Mouse (Mus musculus): ENCODE results near the gene Slc39a11. TPM values are rescaled to one million over a fixed set of nuclear protein-coding genes. Genes with fewer than 3 reads are reported as not detected.

Gene Slc39a11
- polyA plus RNA-seq, 1 experiment from 2014 or later = 26.2 TPM

DNA sequence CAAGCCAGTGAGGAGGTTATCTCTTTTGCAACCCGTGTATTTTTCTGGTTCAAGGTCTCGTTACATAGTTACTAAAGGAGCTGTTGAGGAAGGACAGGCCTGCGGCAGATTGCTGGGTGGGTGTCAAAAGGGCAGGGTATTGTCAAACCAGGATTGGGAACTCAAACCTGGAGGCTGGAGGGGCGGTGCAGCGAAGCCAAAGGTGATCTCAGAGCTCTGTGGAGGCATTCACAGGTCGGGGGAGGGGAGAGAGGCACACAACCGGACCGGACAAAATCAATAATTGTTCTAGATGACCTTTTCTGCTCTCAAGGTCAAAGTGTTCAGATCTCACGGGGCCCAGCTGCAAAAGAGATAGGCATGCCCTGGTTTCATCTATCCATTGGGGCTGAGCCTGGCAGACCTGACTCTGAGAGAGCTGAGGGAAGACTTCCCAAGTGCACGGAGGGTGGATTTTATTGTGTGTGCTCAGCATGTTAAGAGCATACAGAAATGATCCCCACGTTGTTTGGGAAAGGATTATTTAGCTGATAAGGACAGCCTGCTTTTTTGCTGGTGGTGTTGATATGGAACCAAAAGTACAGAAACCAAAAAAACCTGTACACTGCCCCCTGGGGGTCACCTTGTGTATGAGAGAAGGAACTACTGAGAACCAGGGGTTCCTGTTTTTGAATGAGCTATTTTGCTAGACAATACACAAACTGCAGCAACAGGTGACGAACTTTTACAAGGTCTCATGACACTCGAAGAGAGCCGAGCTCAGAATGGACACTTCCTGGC is 32.6 kb downstream of the Slc39a11 start:
- no peak overlapping the region for H3K4me3 ChIP-seq (ENCODE audit: low read length)
- H3K27me3 ChIP-seq (ENCODE audit: control insufficient read depth, insufficient read depth, low read depth, low read length) = peaks cover 34% of the 10 kb centered on the region
- no peak overlapping the region for H3K27ac ChIP-seq (ENCODE audit: low read length)
- no peaks in the 10 kb centered on the region for H3K9me3 ChIP-seq (ENCODE audit: control insufficient read depth, low read length)
- H3K36me3 ChIP-seq (ENCODE audit: control insufficient read depth, insufficient read depth, low read length) = no peaks in the 10 kb centered on the region
- H3K4me1 ChIP-seq (replicated peaks; ENCODE audit: control insufficient read depth, insufficient read depth, low read length) = peaks cover 16% of the 10 kb centered on the region
- 34% methylated on average over 14 of the region's 14 CpGs for WGBS
- no peak overlapping the region for H3K9ac ChIP-seq (ENCODE audit: low read length)
- no peak for ATAC-seq (ENCODE audit: low read depth)
- H3K4me2 ChIP-seq (ENCODE audit: low read depth, low read length) = no peak overlapping the region

GRCm38 (mm10) chr11:113614476-113614875 is 35.4 kb downstream of the Slc39a11 start:
- H3K4me1 ChIP-seq (replicated peaks; ENCODE audit: control insufficient read depth, insufficient read depth, low read length) = peaks cover 26% of the 10 kb centered on the region
- no peak overlapping the region for H3K9ac ChIP-seq (ENCODE audit: low read length)
- no peak overlapping the region for H3K4me2 ChIP-seq (ENCODE audit: low read depth, low read length)
- no peak overlapping the region for H3K4me3 ChIP-seq (ENCODE audit: low read length)
- no peaks in the 10 kb centered on the region for H3K9me3 ChIP-seq (ENCODE audit: control insufficient read depth, low read length)
- H3K36me3 ChIP-seq (ENCODE audit: control insufficient read depth, insufficient read depth, low read length) = no peaks in the 10 kb centered on the region
- WGBS = 54% methylated on average over 6 of the region's 6 CpGs
- ATAC-seq (ENCODE audit: low read depth) = no peak
- H3K27ac ChIP-seq (ENCODE audit: low read length) = no peak overlapping the region
- peaks cover 17% of the 10 kb centered on the region for H3K27me3 ChIP-seq (ENCODE audit: control insufficient read depth, insufficient read depth, low read depth, low read length)

DNA sequence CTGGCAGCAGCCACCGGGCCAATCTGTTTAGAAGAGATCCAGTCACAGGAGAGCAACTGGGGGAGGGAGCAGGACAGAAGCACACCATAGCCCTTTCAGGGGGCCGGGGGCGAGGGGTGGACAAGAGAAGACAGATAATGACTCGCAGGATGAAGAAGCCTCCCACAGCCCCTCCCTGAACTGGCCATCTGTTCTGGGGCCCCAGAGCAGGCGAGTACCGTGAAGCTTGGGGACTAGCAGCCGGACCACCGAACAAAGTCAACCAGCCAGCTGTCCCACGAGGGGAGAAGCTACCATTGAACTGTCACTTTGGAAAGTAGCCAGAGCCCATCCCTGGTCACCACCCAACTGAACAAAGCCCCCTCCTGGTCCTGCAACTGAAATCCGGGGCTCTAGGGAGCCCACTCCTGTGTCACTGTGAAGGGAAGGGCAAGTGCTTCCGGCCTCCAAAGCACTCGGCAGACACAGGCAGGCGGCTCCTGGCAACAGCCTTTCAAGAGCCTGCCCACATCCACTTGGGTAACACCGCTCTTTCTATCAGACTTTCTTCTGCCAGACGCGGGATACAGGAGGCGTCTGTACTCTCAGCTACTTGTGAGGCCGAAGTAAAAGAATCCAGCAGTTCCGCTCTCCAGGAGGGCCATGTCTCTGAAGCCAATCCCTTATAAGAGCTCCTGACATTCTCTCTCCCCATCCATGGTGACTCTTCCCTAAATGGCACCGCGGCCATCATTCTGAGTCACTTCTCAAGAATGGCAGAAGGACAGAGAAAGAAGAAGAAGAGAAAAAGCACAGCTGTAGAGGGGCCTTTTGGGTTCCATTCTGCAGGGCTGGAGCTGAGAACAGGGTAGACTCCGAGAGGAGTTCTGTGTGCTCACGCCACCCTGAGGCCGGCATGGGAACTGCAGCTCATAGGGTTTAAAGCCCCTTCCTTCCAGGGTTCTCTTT is 37.9 kb downstream of the Slc39a11 start:
- Histone ChIP-seq H3K9ac (ENCODE audit: low read length) (peak overlapping the region; percentile 37; the same call in 1 of the 2 replicates), H3K4me1 (replicated peaks; ENCODE audit: control insufficient read depth, insufficient read depth, low read length) (peaks cover 14% of the 10 kb centered on the region), H3K27ac (ENCODE audit: low read length) (peak overlapping the region; percentile 84), H3K36me3 (ENCODE audit: control insufficient read depth, insufficient read depth, low read length) (no peaks in the 10 kb centered on the region), H3K9me3 (ENCODE audit: control insufficient read depth, low read length) (no peaks in the 10 kb centered on the region), H3K4me3 (ENCODE audit: low read length) (no peak overlapping the region; the same call in 1 of the 2 replicates), H3K4me2 (ENCODE audit: low read depth, low read length) (peak overlapping the region; percentile 43), H3K27me3 (ENCODE audit: control insufficient read depth, insufficient read depth, low read depth, low read length) (no peaks in the 10 kb centered on the region)
- ATAC-seq (ENCODE audit: low read depth) = peak; percentile 79
- WGBS = 10% methylated on average over 24 of the region's 24 CpGs

- H3K4me3 ChIP-seq (ENCODE audit: low read length) = no peak overlapping the region
- no peak overlapping the region for H3K9ac ChIP-seq (ENCODE audit: low read length)
- H3K27ac ChIP-seq (ENCODE audit: low read length) = peak overlapping the region; percentile 84
- ATAC-seq (ENCODE audit: low read depth) = peak; percentile 59
- no peaks in the 10 kb centered on the region for H3K27me3 ChIP-seq (ENCODE audit: control insufficient read depth, insufficient read depth, low read depth, low read length)
- no peaks in the 10 kb centered on the region for H3K36me3 ChIP-seq (ENCODE audit: control insufficient read depth, insufficient read depth, low read length)
- H3K9me3 ChIP-seq (ENCODE audit: control insufficient read depth, low read length) = 0 out of 2 replicates have a peak, but pooled peaks cover under 1% of the 10 kb centered on the region
- H3K4me2 ChIP-seq (ENCODE audit: low read depth, low read length) = no peak overlapping the region
- WGBS = 50% methylated on average over 10 of the region's 10 CpGs
- H3K4me1 ChIP-seq (replicated peaks; ENCODE audit: control insufficient read depth, insufficient read depth, low read length) = peaks cover 14% of the 10 kb centered on the region
Observed at GRCm38 (mm10) chr11:113611112-113611646, 38.7 kb downstream of the Slc39a11 start.

DNA sequence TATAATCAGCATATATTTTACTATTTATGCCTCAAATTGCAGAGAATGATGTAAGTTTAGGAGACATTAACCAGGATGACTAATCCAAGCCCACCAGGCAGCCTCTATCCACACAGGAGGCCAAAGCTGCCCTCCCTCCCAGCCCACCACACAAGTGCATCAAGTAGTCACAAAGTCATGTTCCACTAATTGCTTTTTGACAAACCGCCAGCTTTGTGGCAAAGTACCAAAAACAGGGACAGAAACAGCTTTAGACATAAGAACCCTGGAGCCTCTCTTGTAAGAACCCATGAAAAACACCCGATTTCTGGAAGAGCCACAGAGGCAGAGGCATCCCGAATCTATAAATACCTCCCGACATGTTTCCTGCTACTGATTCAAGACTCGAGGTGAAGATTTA is 39.6 kb downstream of the Slc39a11 start:
- H3K27me3 ChIP-seq (ENCODE audit: control insufficient read depth, insufficient read depth, low read depth, low read length) = no peaks in the 10 kb centered on the region
- no peak overlapping the region for H3K4me3 ChIP-seq (ENCODE audit: low read length)
- no peak for ATAC-seq (ENCODE audit: low read depth)
- 0 out of 2 replicates have a peak, but pooled peaks cover 3% of the 10 kb centered on the region for H3K9me3 ChIP-seq (ENCODE audit: control insufficient read depth, low read length)
- 52% methylated on average over 5 of the region's 5 CpGs for WGBS
- H3K9ac ChIP-seq (ENCODE audit: low read length) = no peak overlapping the region
- H3K4me2 ChIP-seq (ENCODE audit: low read depth, low read length) = no peak overlapping the region
- H3K36me3 ChIP-seq (ENCODE audit: control insufficient read depth, insufficient read depth, low read length) = no peaks in the 10 kb centered on the region
- no peak overlapping the region for H3K27ac ChIP-seq (ENCODE audit: low read length)
- peaks cover 14% of the 10 kb centered on the region for H3K4me1 ChIP-seq (replicated peaks; ENCODE audit: control insufficient read depth, insufficient read depth, low read length)

GRCm38 (mm10) chr11:113609581-113609980 is 40.3 kb downstream of the Slc39a11 start:
- Histone ChIP-seq H3K4me2 (ENCODE audit: low read depth, low read length) (no peak overlapping the region), H3K4me1 (replicated peaks; ENCODE audit: control insufficient read depth, insufficient read depth, low read length) (peaks cover 14% of the 10 kb centered on the region), H3K27ac (ENCODE audit: low read length) (no peak overlapping the region), H3K36me3 (ENCODE audit: control insufficient read depth, insufficient read depth, low read length) (no peaks in the 10 kb centered on the region), H3K9me3 (ENCODE audit: control insufficient read depth, low read length) (0 out of 2 replicates have a peak, but pooled peaks cover 3% of the 10 kb centered on the region), H3K27me3 (ENCODE audit: control insufficient read depth, insufficient read depth, low read depth, low read length) (no peaks in the 10 kb centered on the region), H3K4me3 (ENCODE audit: low read length) (no peak overlapping the region), H3K9ac (ENCODE audit: low read length) (no peak overlapping the region)
- no peak for ATAC-seq (ENCODE audit: low read depth)
- WGBS = 53% methylated on average over 5 of the region's 5 CpGs

GRCm38 (mm10) chr11:113607556-113607955 is 42.3 kb downstream of the Slc39a11 start:
- H3K4me1 ChIP-seq (replicated peaks; ENCODE audit: control insufficient read depth, insufficient read depth, low read length) = peaks cover 14% of the 10 kb centered on the region

GRCm38 (mm10) chr11:113601616-113602343 is 48.1 kb downstream of the Slc39a11 start:
- Histone ChIP-seq H3K4me2 (ENCODE audit: low read depth, low read length) (no peak overlapping the region), H3K4me3 (ENCODE audit: low read length) (no peak overlapping the region), H3K9me3 (ENCODE audit: control insufficient read depth, low read length) (0 out of 2 replicates have a peak, but pooled peaks cover 3% of the 10 kb centered on the region), H3K27ac (ENCODE audit: low read length) (no peak overlapping the region), H3K4me1 (replicated peaks; ENCODE audit: control insufficient read depth, insufficient read depth, low read length) (no peaks in the 10 kb centered on the region), H3K9ac (ENCODE audit: low read length) (no peak overlapping the region), H3K36me3 (ENCODE audit: control insufficient read depth, insufficient read depth, low read length) (no peaks in the 10 kb centered on the region), H3K27me3 (ENCODE audit: control insufficient read depth, insufficient read depth, low read depth, low read length) (no peaks in the 10 kb centered on the region)
- no peak for ATAC-seq (ENCODE audit: low read depth)
- 52% methylated on average over 12 of the region's 12 CpGs for WGBS

More at GRCm38 (mm10) chr11:113607556-113607955, 42.3 kb downstream of the Slc39a11 start:
- 93% methylated on average over 12 of the region's 12 CpGs for WGBS
- Histone ChIP-seq H3K4me3 (ENCODE audit: low read length) (no peak overlapping the region), H3K36me3 (ENCODE audit: control insufficient read depth, insufficient read depth, low read length) (no peaks in the 10 kb centered on the region), H3K9ac (ENCODE audit: low read length) (no peak overlapping the region), H3K4me2 (ENCODE audit: low read depth, low read length) (no peak overlapping the region), H3K9me3 (ENCODE audit: control insufficient read depth, low read length) (0 out of 2 replicates have a peak, but pooled peaks cover 3% of the 10 kb centered on the region), H3K27ac (ENCODE audit: low read length) (no peak overlapping the region), H3K27me3 (ENCODE audit: control insufficient read depth, insufficient read depth, low read depth, low read length) (no peaks in the 10 kb centered on the region)
- ATAC-seq (ENCODE audit: low read depth) = no peak

Data from lung, embryonic 16.5 days (tissue).